Mouse (Mus musculus): ENCODE measurements at regions not wholly inside any gene's neighbourhood (a gene's known extent, or its start where the extent isn't known, plus 50 kb on each side); places are given as distances from the start of the nearest gene placed in this dataset.
A peak's percentile ranks its signal among the peaks of the same experiment; 100 is the strongest.

GRCm38 (mm10) chr12:43962551-43963120 lies 247.5 kb downstream of the Dnajb9 start:
- 62% methylated on average over 6 of the region's 6 CpGs for WGBS
- no peaks in the 10 kb centered on the region for H3K36me3 ChIP-seq (ENCODE audit: insufficient read depth, low read length)
- H3K9ac ChIP-seq (replicated peaks; ENCODE audit: low read length, poor library complexity, severe bottlenecking): no peak overlapping the region
- no peaks in the 10 kb centered on the region for H3K9me3 ChIP-seq (ENCODE audit: low read length)
- H3K4me2 ChIP-seq (ENCODE audit: low read depth, low read length, poor library complexity, severe bottlenecking): no peak overlapping the region
- ATAC-seq (ENCODE audit: low FRiP score): no peak
- peak; percentile 58 for DNase-seq (ENCODE audit: low spot score)
- no peak for TF ChIP-seq CTCF (IDR thresholded peaks at IDR 0.05)
- H3K4me3 ChIP-seq (ENCODE audit: low read depth, low read length): no peak overlapping the region
- H3K27ac ChIP-seq (ENCODE audit: low read depth, low read length): no peak overlapping the region
- H3K27me3 ChIP-seq (ENCODE audit: insufficient read depth, low read length): no peaks in the 10 kb centered on the region
- no peaks in the 10 kb centered on the region for H3K4me1 ChIP-seq (ENCODE audit: insufficient read depth, low read length)

- 31% methylated on average over 5 of the region's 5 CpGs for WGBS
- Histone ChIP-seq H3K9ac (replicated peaks; ENCODE audit: low read length, poor library complexity, severe bottlenecking) (no peak overlapping the region), H3K4me3 (ENCODE audit: low read depth, low read length) (no peak overlapping the region), H3K4me2 (ENCODE audit: low read depth, low read length, poor library complexity, severe bottlenecking) (no peak overlapping the region), H3K4me1 (ENCODE audit: insufficient read depth, low read length) (no peaks in the 10 kb centered on the region), H3K27ac (ENCODE audit: low read depth, low read length) (no peak overlapping the region), H3K27me3 (ENCODE audit: insufficient read depth, low read length) (no peaks in the 10 kb centered on the region), H3K36me3 (ENCODE audit: insufficient read depth, low read length) (no peaks in the 10 kb centered on the region), H3K9me3 (ENCODE audit: low read length) (no peaks in the 10 kb centered on the region)
- ATAC-seq (ENCODE audit: low FRiP score): peak; percentile 56; the same call in 1 of the 2 replicates
- TF ChIP-seq CTCF (IDR thresholded peaks at IDR 0.05): no peak
- DNase-seq (ENCODE audit: low spot score): no peak
These were observed 285.9 kb downstream of the Dnajb9 start for GRCm38 (mm10) chr12:43924228-43924627.

GRCm38 (mm10) chr12:43920396-43920795 lies 289.7 kb downstream of the Dnajb9 start:
- no peak for TF ChIP-seq CTCF (IDR thresholded peaks at IDR 0.05)
- DNase-seq (ENCODE audit: low spot score) (no peak), ATAC-seq (ENCODE audit: low FRiP score) (no peak)
- Histone ChIP-seq H3K27me3 (ENCODE audit: insufficient read depth, low read length) (no peaks in the 10 kb centered on the region), H3K9me3 (ENCODE audit: low read length) (no peaks in the 10 kb centered on the region), H3K9ac (replicated peaks; ENCODE audit: low read length, poor library complexity, severe bottlenecking) (no peak overlapping the region), H3K4me2 (ENCODE audit: low read depth, low read length, poor library complexity, severe bottlenecking) (no peak overlapping the region), H3K36me3 (ENCODE audit: insufficient read depth, low read length) (no peaks in the 10 kb centered on the region), H3K27ac (ENCODE audit: low read depth, low read length) (no peak overlapping the region), H3K4me3 (ENCODE audit: low read depth, low read length) (no peak overlapping the region), H3K4me1 (ENCODE audit: insufficient read depth, low read length) (no peaks in the 10 kb centered on the region)
- 50% methylated on average over 4 of the region's 4 CpGs for WGBS

GRCm38 (mm10) chr12:43919114-43919513 lies 291.0 kb downstream of the Dnajb9 start:
- H3K27me3 ChIP-seq (ENCODE audit: insufficient read depth, low read length): no peaks in the 10 kb centered on the region
- no peak overlapping the region for H3K4me2 ChIP-seq (ENCODE audit: low read depth, low read length, poor library complexity, severe bottlenecking)
- ATAC-seq (ENCODE audit: low FRiP score): no peak
- TF ChIP-seq CTCF (IDR thresholded peaks at IDR 0.05): no peak
- WGBS: 38% methylated on average over 3 of the region's 3 CpGs
- no peak overlapping the region for H3K27ac ChIP-seq (ENCODE audit: low read depth, low read length)
- no peaks in the 10 kb centered on the region for H3K4me1 ChIP-seq (ENCODE audit: insufficient read depth, low read length)
- H3K9ac ChIP-seq (replicated peaks; ENCODE audit: low read length, poor library complexity, severe bottlenecking): no peak overlapping the region
- DNase-seq (ENCODE audit: low spot score): no peak
- H3K9me3 ChIP-seq (ENCODE audit: low read length): no peaks in the 10 kb centered on the region
- H3K36me3 ChIP-seq (ENCODE audit: insufficient read depth, low read length): no peaks in the 10 kb centered on the region
- no peak overlapping the region for H3K4me3 ChIP-seq (ENCODE audit: low read depth, low read length)

GRCm38 (mm10) chr12:43916779-43917178 lies 293.3 kb downstream of the Dnajb9 start:
- no peaks in the 10 kb centered on the region for H3K36me3 ChIP-seq (ENCODE audit: insufficient read depth, low read length)
- H3K9ac ChIP-seq (replicated peaks; ENCODE audit: low read length, poor library complexity, severe bottlenecking): no peak overlapping the region
- H3K27me3 ChIP-seq (ENCODE audit: insufficient read depth, low read length): no peaks in the 10 kb centered on the region
- DNase-seq (ENCODE audit: low spot score) (no peak), ATAC-seq (ENCODE audit: low FRiP score) (no peak)
- no peak overlapping the region for H3K27ac ChIP-seq (ENCODE audit: low read depth, low read length)
- TF ChIP-seq CTCF (IDR thresholded peaks at IDR 0.05): no peak
- H3K4me3 ChIP-seq (ENCODE audit: low read depth, low read length): no peak overlapping the region
- H3K4me2 ChIP-seq (ENCODE audit: low read depth, low read length, poor library complexity, severe bottlenecking): no peak overlapping the region
- H3K4me1 ChIP-seq (ENCODE audit: insufficient read depth, low read length): no peaks in the 10 kb centered on the region
- no peaks in the 10 kb centered on the region for H3K9me3 ChIP-seq (ENCODE audit: low read length)

GRCm38 (mm10) chr12:43899273-43899672 lies 310.9 kb downstream of the Dnajb9 start:
- H3K9me3 ChIP-seq (ENCODE audit: low read length): no peaks in the 10 kb centered on the region
- no peak for TF ChIP-seq CTCF (IDR thresholded peaks at IDR 0.05)

More at GRCm38 (mm10) chr12:43899273-43899672, 310.9 kb downstream of the Dnajb9 start:
- DNase-seq (ENCODE audit: low spot score): no peak
- Histone ChIP-seq H3K4me2 (ENCODE audit: low read depth, low read length, poor library complexity, severe bottlenecking) (no peak overlapping the region), H3K4me3 (ENCODE audit: low read depth, low read length) (no peak overlapping the region), H3K27me3 (ENCODE audit: insufficient read depth, low read length) (no peaks in the 10 kb centered on the region), H3K9ac (replicated peaks; ENCODE audit: low read length, poor library complexity, severe bottlenecking) (no peak overlapping the region), H3K27ac (ENCODE audit: low read depth, low read length) (no peak overlapping the region), H3K4me1 (ENCODE audit: insufficient read depth, low read length) (no peaks in the 10 kb centered on the region), H3K36me3 (ENCODE audit: insufficient read depth, low read length) (no peaks in the 10 kb centered on the region)
- ATAC-seq (ENCODE audit: low FRiP score): no peak
- 88% methylated on average over 3 of the region's 3 CpGs for WGBS

Measured in midbrain, postnatal 0 days (tissue).